Mouse (Mus musculus): Measurements from ENCODE around the gene Col8a1.

The Col8a1 gene

GRCm38 (mm10) chr16:57754526-57755125 lies at the start of gene Col8a1:
Col8a1 (minus strand) TSS chr16:57754737.
- no peak for DNase-seq (ENCODE audit: low read depth, low spot score)

- DNase-seq (ENCODE audit: low read depth, low spot score) = no peak
Measured at GRCm38 (mm10) chr16:57801886-57802285, 47.3 kb upstream of the Col8a1 start.

- no peak for DNase-seq (ENCODE audit: low read depth, low spot score)
Measured at GRCm38 (mm10) chr16:57796321-57796720, 41.8 kb upstream of the Col8a1 start.

- DNase-seq (ENCODE audit: low read depth, low spot score) = no peak
Measured at GRCm38 (mm10) chr16:57779011-57779410, 24.5 kb upstream of the Col8a1 start.

- DNase-seq (ENCODE audit: low read depth, low spot score) = no peak
Measured at GRCm38 (mm10) chr16:57765615-57766014, 11.1 kb upstream of the Col8a1 start.

- no peak for DNase-seq (ENCODE audit: low read depth, low spot score)
Measured at GRCm38 (mm10) chr16:57759862-57760261, 5.3 kb upstream of the Col8a1 start.

GRCm38 (mm10) chr16:57755708-57756107 lies 1.2 kb upstream of the Col8a1 start:
- no peak for DNase-seq (ENCODE audit: low read depth, low spot score)

GRCm38 (mm10) chr16:57755241-57755640 lies 704 bp upstream of the Col8a1 start:
- no peak for DNase-seq (ENCODE audit: low read depth, low spot score)

- DNase-seq (ENCODE audit: low read depth, low spot score) = no peak
Measured at GRCm38 (mm10) chr16:57753539-57754280, 827 bp downstream of the Col8a1 start.

- no peak for DNase-seq (ENCODE audit: low read depth, low spot score)
Measured at GRCm38 (mm10) chr16:57750549-57750948, 4.0 kb downstream of the Col8a1 start.

- no peak for DNase-seq (ENCODE audit: low read depth, low spot score)
Measured at GRCm38 (mm10) chr16:57748093-57748492, 6.4 kb downstream of the Col8a1 start.

- DNase-seq (ENCODE audit: low read depth, low spot score) = no peak
Measured at GRCm38 (mm10) chr16:57747357-57748056, 7.0 kb downstream of the Col8a1 start.

GRCm38 (mm10) chr16:57740169-57740568 lies 14.4 kb downstream of the Col8a1 start:
- DNase-seq (ENCODE audit: low read depth, low spot score) = no peak

- DNase-seq (ENCODE audit: low read depth, low spot score) = no peak
Measured at GRCm38 (mm10) chr16:57734942-57735341, 19.6 kb downstream of the Col8a1 start.

GRCm38 (mm10) chr16:57733545-57733944 lies 21.0 kb downstream of the Col8a1 start:
- DNase-seq (ENCODE audit: low read depth, low spot score) = no peak

- DNase-seq (ENCODE audit: low read depth, low spot score) = no peak
Measured at GRCm38 (mm10) chr16:57733139-57733538, 21.4 kb downstream of the Col8a1 start.

- DNase-seq (ENCODE audit: low read depth, low spot score) = no peak
Measured at GRCm38 (mm10) chr16:57724978-57725377, 29.6 kb downstream of the Col8a1 start.

GRCm38 (mm10) chr16:57718982-57719381 lies 35.6 kb downstream of the Col8a1 start:
- DNase-seq (ENCODE audit: low read depth, low spot score) = no peak

GRCm38 (mm10) chr16:57698733-57699132 lies 55.8 kb downstream of the Col8a1 start:
- DNase-seq (ENCODE audit: low read depth, low spot score) = no peak

- DNase-seq (ENCODE audit: low read depth, low spot score) = no peak
Measured at GRCm38 (mm10) chr16:57694694-57695093, 59.8 kb downstream of the Col8a1 start.

- no peak for DNase-seq (ENCODE audit: low read depth, low spot score)
Measured at GRCm38 (mm10) chr16:57693906-57694522, 60.5 kb downstream of the Col8a1 start.

GRCm38 (mm10) chr16:57685790-57686399 lies 68.6 kb downstream of the Col8a1 start:
- DNase-seq (ENCODE audit: low read depth, low spot score) = no peak

Data from retina, postnatal 7 days (tissue).